Mouse (Mus musculus): ENCODE data around the gene H2-DMb2. TPM values are rescaled to one million over a fixed set of nuclear protein-coding genes. Genes with fewer than 3 reads are reported as not detected.
A peak's percentile ranks its signal among the peaks of the same experiment; 100 is the strongest.

The H2-DMb2 gene
- total and polyA plus RNA-seq, 3 experiments: 0.77 to 1.5 TPM; not detected in 1

DNA sequence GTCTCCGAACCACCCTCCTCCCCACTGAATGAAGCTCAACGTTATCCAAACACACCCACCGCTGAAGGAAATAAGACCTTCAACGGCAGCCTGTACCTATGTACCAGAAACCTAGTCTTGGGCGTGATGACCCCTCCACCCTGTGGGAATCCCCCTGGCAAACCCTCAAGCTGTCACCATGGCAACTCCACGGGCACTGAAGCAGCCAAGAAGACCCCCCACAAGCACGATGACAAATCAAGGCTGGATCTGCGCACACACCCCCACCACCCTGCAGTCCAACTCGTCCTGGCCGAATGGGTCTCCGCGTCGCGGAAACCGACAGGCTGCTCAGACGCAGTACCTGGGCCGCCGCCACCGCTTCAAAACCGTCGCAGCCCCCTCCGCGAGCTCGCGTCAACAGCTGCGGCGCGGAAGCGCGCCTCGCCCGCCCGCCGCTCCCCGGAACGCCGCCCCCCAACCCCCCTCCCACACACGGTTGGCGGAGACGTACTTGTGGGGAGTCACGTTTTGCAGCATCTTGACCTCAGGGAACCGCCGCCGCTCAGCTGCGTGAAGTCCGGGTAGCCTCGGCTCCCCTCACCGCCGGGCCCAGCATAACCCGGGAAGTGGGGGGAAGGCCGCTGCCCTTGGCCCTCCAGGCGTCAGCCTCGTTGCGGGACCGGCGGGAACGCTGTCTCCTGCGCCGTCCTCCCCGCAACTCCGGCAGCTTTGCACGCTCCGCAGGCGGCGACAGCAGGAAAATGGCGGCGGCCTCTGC, 24.8 kb upstream of the H2-DMb2 start (continued):
- TF ChIP-seq POLR2AphosphoS5 (IDR thresholded peaks at IDR 0.05; ENCODE audit: borderline replicate concordance, low read depth, low read length): peak; percentile 41; the same call in 1 of the 2 replicates
- TF ChIP-seq CHD1 (IDR thresholded peaks at IDR 0.05; ENCODE audit: low read depth, low read length): no peak
- peak; percentile 36; the same call in 1 of the 2 replicates for TF ChIP-seq TBP (IDR thresholded peaks at IDR 0.05; ENCODE audit: low read depth, low read length)
- TF ChIP-seq CTCF (IDR thresholded peaks at IDR 0.05 in 2 of 3, conservative IDR thresholded peaks at IDR 0.05 in 1 of 3; ENCODE audit: control insufficient read depth in 1 of 3, insufficient read depth in 1 of 3, low read depth in 2 of 3, low read length in 3 of 3, poor library complexity in 1 of 3, severe bottlenecking in 1 of 3): no peak
- no peak for TF ChIP-seq GATA1 (IDR thresholded peaks at IDR 0.05; ENCODE audit: low read depth, low read length)
- TF ChIP-seq CHD2 (IDR thresholded peaks at IDR 0.05; ENCODE audit: low read length): no peak
- TF ChIP-seq MXI1 (IDR thresholded peaks at IDR 0.05; ENCODE audit: low read depth, low read length): peak; percentile 28; the same call in 1 of the 2 replicates
- TF ChIP-seq E2F4 (IDR thresholded peaks at IDR 0.05; ENCODE audit: borderline replicate concordance, low read depth, low read length): no peak

DNA sequence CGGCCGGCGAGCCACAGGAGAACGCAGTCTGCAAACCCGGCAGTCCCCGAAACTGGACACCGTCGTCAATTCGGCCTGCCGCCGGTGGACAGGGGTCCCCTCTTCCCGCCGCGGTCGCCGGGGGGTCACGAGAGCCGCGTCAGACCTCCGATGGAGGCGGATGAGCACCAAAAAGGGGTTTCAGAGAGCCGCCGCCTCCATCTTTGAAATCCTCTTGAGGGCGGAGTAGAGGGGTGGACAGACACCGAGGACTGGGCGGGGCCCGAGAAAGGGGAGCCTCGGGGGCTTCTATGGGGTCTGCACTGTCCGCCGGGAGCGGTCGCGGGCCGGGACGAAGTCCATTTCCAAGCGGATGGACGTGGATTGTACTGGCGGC, 24.2 kb upstream of the H2-DMb2 start:
- no peaks in the 10 kb centered on the region for H3K27me3 ChIP-seq (ENCODE audit: control insufficient read depth in 1 of 2, insufficient read depth in 2 of 2, low read length in 2 of 2)
- peak overlapping the region; percentile 76 for H3K27ac ChIP-seq (ENCODE audit: control insufficient read depth, low read depth, low read length)
- no peak for DNase-seq (ENCODE audit: low read depth, low spot score)
- peaks cover 19 to 30% of the 10 kb centered on the region in 2 experiments for H3K36me3 ChIP-seq (ENCODE audit: control insufficient read depth in 1 of 2, insufficient read depth in 2 of 2, low read length in 2 of 2)
- peak overlapping the region; percentile 59 to 98 for H3K4me3 ChIP-seq (ENCODE audit: control insufficient read depth in 1 of 2, insufficient read depth in 1 of 2, low read depth in 2 of 2, low read length in 2 of 2)
- no peaks in the 10 kb centered on the region for H3K9me3 ChIP-seq (replicated peaks; ENCODE audit: insufficient read depth, low read length)
- H3K79me2 ChIP-seq (ENCODE audit: control insufficient read depth, insufficient read depth, low read length, poor library complexity): peaks cover 84% of the 10 kb centered on the region
- H3K9ac ChIP-seq (ENCODE audit: control insufficient read depth, low read depth, low read length, poor library complexity, severe bottlenecking): peak overlapping the region; percentile 95
- peaks cover 0 to 4% of the 10 kb centered on the region in 2 experiments; a peak in 1 of 4 replicates for H3K4me1 ChIP-seq (ENCODE audit: control insufficient read depth in 1 of 2, insufficient read depth in 2 of 2, low read length in 2 of 2)
- TF ChIP-seq ZMIZ1 (IDR thresholded peaks at IDR 0.05; ENCODE audit: low read depth, low read length): no peak
- TF ChIP-seq JUND (IDR thresholded peaks at IDR 0.05; ENCODE audit: low read depth, low read length): no peak
- TF ChIP-seq GABPA (IDR thresholded peaks at IDR 0.05; ENCODE audit: low read depth, low read length): no peak
- peak; percentile 88; the same call in 1 of the 2 replicates for TF ChIP-seq SIN3A (IDR thresholded peaks at IDR 0.05; ENCODE audit: low read length)
- no peak for TF ChIP-seq SMC3 (IDR thresholded peaks at IDR 0.05; ENCODE audit: low read depth, low read length)
- 0 out of 2 replicates have a peak, but pooled peaks have one; percentile 17 for TF ChIP-seq MYC (IDR thresholded peaks at IDR 0.05; ENCODE audit: low read depth, low read length)

DNA sequence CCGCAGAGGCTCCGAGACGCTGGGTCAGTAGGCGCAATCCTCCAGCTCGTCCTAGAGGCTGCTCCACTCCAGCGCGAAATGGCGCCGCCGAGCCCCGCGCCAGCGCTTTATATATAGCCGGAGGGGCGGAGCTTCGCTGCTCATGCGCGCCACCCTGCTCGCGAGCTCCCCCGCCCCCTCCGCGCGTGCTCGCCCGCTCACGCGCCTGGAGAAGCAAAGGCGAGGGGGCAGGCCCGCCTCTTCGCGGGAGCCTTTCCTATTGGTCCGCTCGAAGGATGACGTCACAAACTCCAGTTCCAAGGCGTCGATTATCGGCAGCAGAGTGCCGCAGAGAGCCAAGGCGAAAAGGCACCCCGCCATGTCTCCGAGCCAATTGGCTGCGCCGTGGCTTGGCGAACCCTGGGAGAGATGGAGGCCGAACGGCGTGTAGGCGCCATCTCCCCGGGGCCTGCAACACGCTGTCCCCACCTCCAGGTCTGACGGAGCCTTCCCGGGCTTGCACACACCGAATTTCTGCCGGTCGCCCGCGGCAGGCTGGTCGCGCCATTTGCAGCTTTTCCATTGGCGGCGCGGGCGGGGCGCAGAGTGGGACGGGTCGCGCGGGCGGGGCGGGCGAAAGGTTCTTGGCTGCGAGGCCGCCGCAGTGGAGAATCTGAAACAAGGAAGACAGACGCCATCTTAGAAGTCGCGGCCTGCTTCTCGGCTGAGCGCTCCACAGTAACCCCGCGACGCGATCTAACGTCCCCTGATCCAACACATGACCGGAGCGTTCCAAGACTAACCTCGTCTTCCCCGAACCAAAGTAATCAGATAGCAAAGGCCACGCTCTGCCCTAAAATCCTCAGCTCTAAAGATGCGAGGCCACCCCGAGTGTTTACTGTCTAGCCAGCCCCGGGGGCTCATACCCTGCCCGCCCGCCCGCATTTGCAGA, 23.6 kb upstream of the H2-DMb2 start, which contains the start of gene H2-DMa:
TSS of gene H2-DMa (plus strand) at position 293 of the 931 bp plus-strand sequence.
- H3K27me3 ChIP-seq (ENCODE audit: control insufficient read depth in 1 of 2, insufficient read depth in 2 of 2, low read length in 2 of 2): no peaks in the 10 kb centered on the region
- H3K79me2 ChIP-seq (ENCODE audit: control insufficient read depth, insufficient read depth, low read length, poor library complexity): peaks cover 87% of the 10 kb centered on the region
- DNase-seq (ENCODE audit: low read depth, low spot score): peak; percentile 99
- H3K36me3 ChIP-seq (ENCODE audit: control insufficient read depth in 1 of 2, insufficient read depth in 2 of 2, low read length in 2 of 2): peaks cover 19 to 25% of the 10 kb centered on the region in 2 experiments
- no peaks in the 10 kb centered on the region for H3K9me3 ChIP-seq (replicated peaks; ENCODE audit: insufficient read depth, low read length)
- peaks cover 0 to 7% of the 10 kb centered on the region in 2 experiments; a peak in 1 of 4 replicates for H3K4me1 ChIP-seq (ENCODE audit: control insufficient read depth in 1 of 2, insufficient read depth in 2 of 2, low read length in 2 of 2)
- peak within 1 kb of the TSS; percentile 99 for H3K27ac ChIP-seq (ENCODE audit: control insufficient read depth, low read depth, low read length)
- peak within 1 kb of the TSS; percentile 81 to 98 for H3K4me3 ChIP-seq (ENCODE audit: control insufficient read depth in 1 of 2, insufficient read depth in 1 of 2, low read depth in 2 of 2, low read length in 2 of 2)
- peak within 1 kb of the TSS; percentile 98 for H3K9ac ChIP-seq (ENCODE audit: control insufficient read depth, low read depth, low read length, poor library complexity, severe bottlenecking)
- TF ChIP-seq RAD21 (IDR thresholded peaks at IDR 0.05; ENCODE audit: low read depth, low read length): no peak
- TF ChIP-seq HCFC1 (IDR thresholded peaks at IDR 0.05; ENCODE audit: low read depth, low read length): peak; percentile 50; the same call in 1 of the 2 replicates
- TF ChIP-seq BHLHE40 (IDR thresholded peaks at IDR 0.05; ENCODE audit: borderline replicate concordance, low read depth, low read length): peak; percentile 73; the same call in 1 of the 2 replicates
- TF ChIP-seq USF1 (IDR thresholded peaks at IDR 0.05; ENCODE audit: low read depth, low read length): peak; percentile 48; the same call in 1 of the 2 replicates
- no peak for TF ChIP-seq JUND (IDR thresholded peaks at IDR 0.05; ENCODE audit: low read depth, low read length)
- TF ChIP-seq KAT2A (conservative IDR thresholded peaks at IDR 0.05; ENCODE audit: low read depth, low read length): no peak
- peak; percentile 98 for TF ChIP-seq POLR2AphosphoS5 (IDR thresholded peaks at IDR 0.05; ENCODE audit: borderline replicate concordance, low read depth, low read length)
- no peak for TF ChIP-seq USF2 (IDR thresholded peaks at IDR 0.05; ENCODE audit: borderline replicate concordance in 1 of 2, insufficient read depth in 1 of 2, low read depth in 1 of 2, low read length in 2 of 2)
- TF ChIP-seq TAL1 (IDR thresholded peaks at IDR 0.05; ENCODE audit: low read length): no peak
- TF ChIP-seq ETS1 (IDR thresholded peaks at IDR 0.05; ENCODE audit: low read depth, low read length): peak; percentile 66
- peak; percentile 55; the same call in 1 of the 2 replicates for TF ChIP-seq TCF12 (IDR thresholded peaks at IDR 0.05; ENCODE audit: low read depth, low read length)
- TF ChIP-seq UBTF (IDR thresholded peaks at IDR 0.05; ENCODE audit: borderline replicate concordance, insufficient read depth, low read depth, low read length): 0 out of 2 replicates have a peak, but pooled peaks have one; percentile 74
- no peak for TF ChIP-seq MAFK (IDR thresholded peaks at IDR 0.05; ENCODE audit: borderline replicate concordance, low read depth, low read length)
